Mouse (Mus musculus) forebrain, embryonic 11.5 days (tissue): ENCODE results near the gene Tnk2. TPM values are rescaled to one million over a fixed set of nuclear protein-coding genes. Genes with fewer than 3 reads are reported as not detected.

Experiments
- ATAC-seq: fragments of 200-750 bp; cut with Nextera tagmentation; replicated peaks from 2 replicates; pipeline ENCODE4 v1.8.0; 2017; ENCODE audit warnings: moderate TSS enrichment; ENCODE audit not compliant: low FRiP score
- DNase-seq: peaks from one replicate; pipeline ENCODE4 v3.0.0-alpha.2; 2017; ENCODE audit warnings: low spot score
- H3K27ac ChIP-seq: fragments of 300-500 bp; sonication (generic); 2 replicates; pipeline ENCODE4 v1.5.1; 2014; ENCODE audit warnings: low read depth, low read length
- H3K27me3 ChIP-seq: fragments of 300-500 bp; sonication (generic); 2 replicates; pipeline ENCODE4 v1.6.1; 2014; ENCODE audit warnings: mild to moderate bottlenecking, low read length, mixed read lengths; ENCODE audit not compliant: control insufficient read depth, insufficient read depth
- H3K36me3 ChIP-seq: fragments of 300-500 bp; sonication (generic); 2 replicates; pipeline ENCODE4 v1.6.1; 2014; ENCODE audit warnings: mild to moderate bottlenecking, low read length, moderate library complexity, mixed read lengths; ENCODE audit not compliant: control insufficient read depth, insufficient read depth
- H3K4me1 ChIP-seq: fragments of 300-500 bp; sonication (generic); replicated peaks from 2 replicates; pipeline ENCODE4 v1.6.1; 2014; ENCODE audit warnings: low read length, mixed read lengths; ENCODE audit not compliant: control insufficient read depth, insufficient read depth
- H3K4me2 ChIP-seq: fragments of 300-500 bp; sonication (generic); 2 replicates; pipeline ENCODE4 v1.6.1; 2014; ENCODE audit warnings: low read depth, mild to moderate bottlenecking, low read length, moderate library complexity, mixed read lengths; ENCODE audit not compliant: severe bottlenecking
- H3K4me3 ChIP-seq: fragments of 300-500 bp; sonication (generic); 2 replicates; pipeline ENCODE4 v1.5.1; 2014; ENCODE audit warnings: low read depth, low read length
- H3K9ac ChIP-seq: fragments of 300-500 bp; sonication (generic); 2 replicates; pipeline ENCODE4 v1.6.1; 2014; ENCODE audit warnings: low read length
- H3K9me3 ChIP-seq: fragments of 300-500 bp; sonication (generic); 2 replicates; pipeline ENCODE4 v1.6.1; 2016; ENCODE audit warnings: low read length, mixed read lengths; ENCODE audit not compliant: control insufficient read depth
- WGBS: fragments of 180-500 bp; shearing (Covaris S2); extraction: QIAGEN DNeasy Blood & Tissue Kit; methylation state at CpG from one replicate; pipeline ENCODE4 v1.1.7; 2014; 5-methylcytosine and 5-hydroxymethylcytosine counted together
- polyA plus RNA-seq: library from polyadenylated mRNA; unstranded; fragments of >200 nt; fragmentation: Nextera tagmentation; extraction: Ambion mirVana; gene quantifications from 2 replicates; pipeline ENCODE4 v1.2.1, GENCODE M21; 2014

The Tnk2 gene
- polyA plus RNA-seq, 1 experiment from 2014 or later: 11.2 TPM

DNA sequence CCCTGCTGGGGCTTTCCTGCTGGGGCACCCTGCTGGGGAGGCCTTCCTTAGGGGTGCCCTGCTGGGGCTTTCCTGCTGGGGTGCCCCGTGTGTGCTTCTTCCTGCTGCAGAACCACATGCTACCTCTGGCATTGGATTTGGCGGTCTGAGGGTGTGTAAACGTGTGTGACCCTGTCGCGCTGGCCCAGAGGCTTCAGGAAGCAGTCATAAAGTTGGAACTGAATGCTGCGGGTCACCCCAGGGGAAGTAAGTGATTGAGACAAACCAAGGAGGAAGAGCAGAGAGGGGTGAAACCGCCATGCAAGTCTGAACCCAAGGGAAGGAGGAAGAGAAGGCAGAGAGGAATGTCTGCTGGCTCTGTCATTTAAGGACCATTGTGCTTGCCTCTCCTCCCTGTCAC, 54.9 kb downstream of the Tnk2 start:
- 37% methylated on average over 7 of the region's 7 CpGs for WGBS
- Histone ChIP-seq H3K27ac (no peak overlapping the region), H3K9me3 (no peaks in the 10 kb centered on the region), H3K4me1 (no peaks in the 10 kb centered on the region), H3K27me3 (no peaks in the 10 kb centered on the region), H3K4me3 (no peak overlapping the region), H3K4me2 (no peak overlapping the region), H3K36me3 (no peaks in the 10 kb centered on the region), H3K9ac (no peak overlapping the region)
- ATAC-seq (no peak), DNase-seq (no peak)

DNA sequence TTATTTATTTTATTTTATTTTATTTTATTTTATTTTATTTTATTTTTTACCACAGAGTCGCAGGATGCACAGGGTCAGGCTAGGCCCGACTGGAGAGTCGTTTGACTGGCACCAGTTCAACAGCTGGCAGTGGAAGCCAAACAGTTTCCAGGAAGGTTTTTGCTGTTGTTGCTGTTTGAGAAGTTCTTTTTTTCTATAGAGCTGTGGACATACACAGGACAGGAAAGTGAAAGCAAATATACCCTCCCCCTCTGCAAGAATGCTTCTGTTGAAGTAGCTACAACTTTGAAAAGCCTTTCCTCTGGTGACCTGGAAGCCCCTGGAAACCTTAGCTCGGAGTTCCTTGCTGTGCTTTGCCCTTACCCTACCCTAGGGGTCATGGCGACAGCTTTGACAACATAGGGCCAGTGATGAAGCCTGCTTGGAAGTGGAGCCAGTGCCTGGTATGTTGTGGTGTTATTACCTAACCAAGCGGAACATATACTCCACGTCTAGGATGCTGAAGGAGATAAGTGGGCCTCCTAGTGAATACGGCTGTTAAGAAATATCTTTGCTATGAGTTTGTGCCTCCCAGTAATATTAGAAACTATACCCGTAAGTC, 59.7 kb downstream of the Tnk2 start:
- DNase-seq: no peak
- H3K36me3 ChIP-seq: no peaks in the 10 kb centered on the region
- H3K27me3 ChIP-seq: no peaks in the 10 kb centered on the region
- H3K27ac ChIP-seq: no peak overlapping the region
- H3K4me1 ChIP-seq: no peaks in the 10 kb centered on the region
- no peaks in the 10 kb centered on the region for H3K9me3 ChIP-seq
- H3K4me2 ChIP-seq: no peak overlapping the region
- H3K4me3 ChIP-seq: no peak overlapping the region
- 72% methylated on average over 9 of the region's 9 CpGs for WGBS
- ATAC-seq: no peak
- H3K9ac ChIP-seq: no peak overlapping the region

DNA sequence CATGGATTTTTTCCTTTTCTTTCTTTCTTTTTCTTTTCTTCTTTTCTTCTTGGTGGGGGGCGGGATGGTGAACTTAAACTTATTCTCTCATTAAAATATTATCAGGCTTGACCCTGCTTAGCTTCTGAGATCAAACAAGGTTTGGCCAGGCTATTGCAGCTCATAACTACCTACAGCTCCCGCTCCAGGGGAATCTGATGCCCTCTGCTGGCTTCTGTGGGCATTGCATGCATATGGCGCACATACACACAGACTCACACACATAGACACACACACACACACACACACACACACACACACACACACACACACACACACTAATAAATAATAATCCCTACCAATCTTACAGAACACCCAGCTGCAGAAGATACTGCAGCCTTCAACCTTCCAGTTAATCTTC, 61.9 kb downstream of the Tnk2 start:
- DNase-seq: no peak
- no peak for ATAC-seq
- Histone ChIP-seq H3K36me3 (no peaks in the 10 kb centered on the region), H3K4me2 (no peak overlapping the region), H3K4me1 (no peaks in the 10 kb centered on the region), H3K27ac (no peak overlapping the region), H3K4me3 (no peak overlapping the region), H3K9ac (no peak overlapping the region), H3K9me3 (no peaks in the 10 kb centered on the region), H3K27me3 (no peaks in the 10 kb centered on the region)
- WGBS: 94% methylated on average over 3 of the region's 3 CpGs

DNA sequence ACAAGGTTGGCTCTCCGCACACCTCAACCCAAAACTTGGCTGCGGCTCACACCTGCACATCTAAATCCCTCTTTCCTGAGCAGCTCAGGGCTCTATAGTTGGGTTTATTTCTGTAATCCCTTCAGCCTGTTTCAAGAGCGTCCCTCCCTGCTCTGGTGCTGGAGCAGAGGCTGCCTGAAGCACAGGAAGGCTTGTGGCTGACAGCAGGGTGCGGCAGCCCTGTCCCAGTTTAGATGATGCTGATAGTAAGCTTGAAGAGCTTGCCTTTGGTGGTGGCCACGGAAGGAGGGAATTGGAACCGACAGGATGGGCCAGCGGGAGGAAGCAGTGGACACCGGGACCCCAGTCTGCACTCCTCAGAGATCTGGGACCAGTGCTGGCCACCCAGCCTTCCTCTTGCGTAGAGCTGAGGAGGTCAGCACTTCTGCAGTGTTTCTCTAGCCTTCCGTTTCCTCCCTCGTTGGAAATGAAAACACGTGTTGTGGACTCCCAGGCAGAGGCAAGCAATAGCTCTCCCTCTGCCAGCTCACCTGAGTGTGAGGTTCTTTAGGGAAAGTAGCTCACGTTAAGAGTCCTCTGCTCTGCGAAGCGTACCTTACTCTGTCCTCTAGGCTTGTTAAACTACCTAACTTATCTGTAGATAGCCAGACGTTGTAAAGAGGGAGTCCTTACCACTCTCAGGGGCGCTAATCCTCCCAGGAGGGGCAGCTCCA, 63.6 kb downstream of the Tnk2 start:
- no peak overlapping the region for H3K4me2 ChIP-seq
- H3K4me1 ChIP-seq: no peaks in the 10 kb centered on the region
- no peak for ATAC-seq
- 71% methylated on average over 17 of the region's 17 CpGs for WGBS
- no peak overlapping the region for H3K9ac ChIP-seq
- no peak overlapping the region for H3K27ac ChIP-seq
- no peak for DNase-seq
- H3K36me3 ChIP-seq: no peaks in the 10 kb centered on the region
- no peak overlapping the region for H3K4me3 ChIP-seq
- no peaks in the 10 kb centered on the region for H3K27me3 ChIP-seq
- H3K9me3 ChIP-seq: no peaks in the 10 kb centered on the region

DNA sequence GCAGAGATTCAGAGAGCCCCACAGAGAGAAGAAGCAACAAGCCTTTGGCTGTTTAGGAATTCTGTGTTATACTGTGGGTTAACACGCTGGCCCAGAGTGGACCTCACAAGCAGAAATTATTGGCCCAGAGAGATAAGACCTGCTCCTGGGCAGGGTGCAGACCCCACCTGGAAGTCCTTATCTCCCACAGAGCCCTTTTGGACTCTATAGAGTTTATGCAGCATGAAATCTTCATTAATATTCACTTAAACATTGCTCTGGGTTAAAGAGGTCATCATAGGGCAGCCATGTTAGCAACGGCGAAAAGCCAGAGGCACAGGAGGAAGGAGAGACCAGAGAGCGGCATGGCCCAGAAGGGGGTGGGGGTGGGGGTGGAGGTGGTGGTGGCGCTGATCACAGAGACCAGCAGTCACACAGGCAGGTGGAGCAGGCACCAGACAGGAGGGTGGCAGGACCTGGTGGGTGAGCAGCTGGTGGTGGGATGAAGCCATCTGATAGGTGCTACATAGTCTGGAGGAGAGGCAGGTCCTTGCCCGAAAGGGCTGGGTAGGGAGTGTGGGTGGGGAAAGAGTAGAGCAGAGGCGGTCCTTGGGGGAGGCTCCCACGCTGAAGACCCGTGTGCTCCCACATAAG, 64.3 kb downstream of the Tnk2 start:
- Histone ChIP-seq H3K4me1 (no peaks in the 10 kb centered on the region), H3K4me2 (no peak overlapping the region), H3K4me3 (no peak overlapping the region), H3K27me3 (no peaks in the 10 kb centered on the region), H3K9ac (no peak overlapping the region), H3K9me3 (no peaks in the 10 kb centered on the region), H3K36me3 (no peaks in the 10 kb centered on the region), H3K27ac (no peak overlapping the region)
- no peak for DNase-seq
- no peak for ATAC-seq
- 84% methylated on average over 9 of the region's 9 CpGs for WGBS

DNA sequence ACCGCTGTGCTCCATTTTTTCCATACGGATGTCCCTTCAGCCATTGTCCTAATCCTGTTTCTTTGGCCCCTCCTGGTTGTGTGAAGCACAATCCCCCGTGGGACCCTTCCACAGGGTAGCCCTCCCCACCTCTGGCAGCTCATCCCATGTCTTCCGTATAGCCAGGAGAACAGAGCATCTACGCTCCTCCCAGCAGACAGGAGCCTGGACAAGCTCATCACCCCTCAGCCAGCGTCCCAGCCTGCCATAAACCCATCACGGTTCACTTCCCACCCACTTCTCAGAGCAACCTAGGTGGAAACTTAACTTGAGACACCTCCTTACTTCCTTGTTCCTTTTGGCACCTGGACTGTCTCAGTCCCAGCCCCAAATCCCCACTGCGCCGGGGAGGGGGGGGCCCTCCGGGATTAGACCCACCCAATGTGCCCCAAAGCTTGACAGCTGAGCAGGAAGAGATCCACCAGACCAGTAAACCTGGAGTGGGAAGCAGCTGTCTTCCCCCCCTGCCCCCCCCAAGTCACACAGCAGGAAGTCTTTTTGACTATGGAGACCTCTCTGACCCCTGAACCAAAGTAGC, 64.9 kb downstream of the Tnk2 start:
- Histone ChIP-seq H3K4me2 (no peak overlapping the region), H3K9me3 (no peaks in the 10 kb centered on the region), H3K27me3 (no peaks in the 10 kb centered on the region), H3K4me1 (no peaks in the 10 kb centered on the region), H3K36me3 (no peaks in the 10 kb centered on the region), H3K27ac (no peak overlapping the region), H3K9ac (no peak overlapping the region), H3K4me3 (no peak overlapping the region)
- WGBS: 87% methylated on average over 10 of the region's 10 CpGs
- ATAC-seq: no peak
- no peak for DNase-seq

DNA sequence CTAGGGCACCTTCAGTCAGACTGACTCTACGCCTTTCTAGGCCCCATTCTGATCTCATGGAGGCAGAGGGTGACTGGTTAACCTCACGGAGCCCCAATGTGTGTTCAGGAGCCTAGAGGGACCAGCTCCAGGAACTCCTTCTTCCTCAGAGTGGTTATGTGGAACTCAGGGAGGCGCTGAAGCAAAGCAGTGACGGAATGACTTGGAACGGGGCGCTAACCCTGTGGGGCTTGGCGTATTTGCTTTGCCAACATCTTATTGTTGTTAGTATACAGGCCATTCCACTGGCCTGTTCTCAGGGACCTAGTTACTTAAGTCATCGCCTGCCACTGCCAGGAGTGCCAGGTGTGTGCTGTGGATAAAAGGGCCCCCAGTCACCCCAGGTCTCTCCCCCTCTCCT, 65.4 kb downstream of the Tnk2 start:
- H3K27ac ChIP-seq: no peak overlapping the region
- no peak overlapping the region for H3K4me3 ChIP-seq
- H3K27me3 ChIP-seq: no peaks in the 10 kb centered on the region
- no peak overlapping the region for H3K9ac ChIP-seq
- no peaks in the 10 kb centered on the region for H3K9me3 ChIP-seq
- H3K4me1 ChIP-seq: no peaks in the 10 kb centered on the region
- DNase-seq: no peak
- ATAC-seq: no peak
- H3K4me2 ChIP-seq: no peak overlapping the region
- no peaks in the 10 kb centered on the region for H3K36me3 ChIP-seq
- WGBS: 93% methylated on average over 8 of the region's 8 CpGs

DNA sequence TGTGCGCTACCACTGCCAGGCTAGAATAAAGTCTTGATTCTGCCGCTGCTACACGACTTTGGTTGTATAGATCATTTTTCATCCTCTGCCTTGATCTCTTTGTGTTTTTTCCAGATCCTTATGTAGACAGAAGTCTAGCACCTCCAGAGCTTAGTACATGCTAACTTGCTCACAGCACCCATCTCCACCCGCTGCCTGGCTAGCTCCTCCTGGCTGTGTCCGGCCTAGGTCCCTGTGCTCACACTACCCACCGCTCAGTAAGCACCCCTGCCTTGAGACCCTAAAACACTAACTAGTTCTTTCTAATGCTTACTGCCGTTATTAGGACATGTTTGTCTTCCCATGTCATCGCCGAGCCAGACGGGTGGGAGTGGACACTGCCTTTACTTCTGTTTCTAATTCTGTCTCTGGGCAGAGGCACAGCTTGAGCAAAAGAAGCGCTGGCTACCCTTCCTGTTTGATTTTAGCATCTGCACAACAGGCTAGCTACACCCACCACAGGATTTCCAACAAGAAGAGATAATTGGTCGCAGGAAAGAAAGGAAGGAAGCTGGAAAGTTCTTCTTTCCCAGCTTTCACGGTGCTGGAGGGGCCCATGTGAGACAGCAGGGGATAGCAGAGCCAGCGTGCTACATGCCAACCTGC, 66.9 kb downstream of the Tnk2 start:
- DNase-seq (no peak), ATAC-seq (no peak)
- Histone ChIP-seq H3K4me2 (no peak overlapping the region), H3K36me3 (no peaks in the 10 kb centered on the region), H3K27ac (no peak overlapping the region), H3K27me3 (no peaks in the 10 kb centered on the region), H3K9me3 (no peaks in the 10 kb centered on the region), H3K4me1 (no peaks in the 10 kb centered on the region), H3K4me3 (no peak overlapping the region), H3K9ac (no peak overlapping the region)
- WGBS: 76% methylated on average over 14 of the region's 14 CpGs
